Mouse (Mus musculus): Measurements from ENCODE around the gene Dock11. TPM values are rescaled to one million over a fixed set of nuclear protein-coding genes. Genes with fewer than 3 reads are reported as not detected.

Gene Dock11
- polyA plus RNA-seq, 1 experiment = 0.68 TPM

- H3K4me3 ChIP-seq (ENCODE audit: low read depth, low read length) = no peak overlapping the region
- H3K27ac ChIP-seq (ENCODE audit: insufficient read depth, low read depth, low read length) = no peak overlapping the region
- WGBS = 92% methylated on average over 1 of the region's 1 CpGs
- H3K27me3 ChIP-seq (ENCODE audit: control insufficient read depth, insufficient read depth, low read length) = no peaks in the 10 kb centered on the region
- TF ChIP-seq CTCF (IDR thresholded peaks at IDR 0.05; ENCODE audit: extremely low read depth, insufficient read length, insufficient replicate concordance, low read depth, low read length) (no peak), POLR2A (IDR thresholded peaks at IDR 0.05; ENCODE audit: low read depth, low read length) (no peak)
- no peaks in the 10 kb centered on the region for H3K36me3 ChIP-seq (ENCODE audit: control insufficient read depth, insufficient read depth, low read length)
- no peaks in the 10 kb centered on the region for H3K4me1 ChIP-seq (ENCODE audit: control insufficient read depth, insufficient read depth, insufficient read length, low read length)
These were observed 99.3 kb downstream of the Dock11 start for GRCm38 (mm10) chrX:35987981-35988380.

- Histone ChIP-seq H3K4me1 (ENCODE audit: control insufficient read depth, insufficient read depth, insufficient read length, low read length) (no peaks in the 10 kb centered on the region), H3K36me3 (ENCODE audit: control insufficient read depth, insufficient read depth, low read length) (no peaks in the 10 kb centered on the region), H3K4me3 (ENCODE audit: low read depth, low read length) (no peak overlapping the region), H3K27ac (ENCODE audit: insufficient read depth, low read depth, low read length) (no peak overlapping the region), H3K27me3 (ENCODE audit: control insufficient read depth, insufficient read depth, low read length) (no peaks in the 10 kb centered on the region)
- WGBS = 87% methylated on average over 5 of the region's 5 CpGs
- TF ChIP-seq CTCF (IDR thresholded peaks at IDR 0.05; ENCODE audit: extremely low read depth, insufficient read length, insufficient replicate concordance, low read depth, low read length) = no peak
- TF ChIP-seq POLR2A (IDR thresholded peaks at IDR 0.05; ENCODE audit: low read depth, low read length) = no peak
These were observed 102.0 kb downstream of the Dock11 start for GRCm38 (mm10) chrX:35990508-35991095.

GRCm38 (mm10) chrX:35994226-35994625 is 105.6 kb downstream of the Dock11 start:
- 82% methylated on average over 6 of the region's 6 CpGs for WGBS
- H3K27me3 ChIP-seq (ENCODE audit: control insufficient read depth, insufficient read depth, low read length) = no peaks in the 10 kb centered on the region
- no peak for TF ChIP-seq CTCF (IDR thresholded peaks at IDR 0.05; ENCODE audit: extremely low read depth, insufficient read length, insufficient replicate concordance, low read depth, low read length)
- no peak for TF ChIP-seq POLR2A (IDR thresholded peaks at IDR 0.05; ENCODE audit: low read depth, low read length)
- no peaks in the 10 kb centered on the region for H3K36me3 ChIP-seq (ENCODE audit: control insufficient read depth, insufficient read depth, low read length)
- H3K27ac ChIP-seq (ENCODE audit: insufficient read depth, low read depth, low read length) = no peak overlapping the region
- H3K4me3 ChIP-seq (ENCODE audit: low read depth, low read length) = no peak overlapping the region
- H3K4me1 ChIP-seq (ENCODE audit: control insufficient read depth, insufficient read depth, insufficient read length, low read length) = no peaks in the 10 kb centered on the region

GRCm38 (mm10) chrX:35997004-35997403 is 108.4 kb downstream of the Dock11 start:
- H3K4me3 ChIP-seq (ENCODE audit: low read depth, low read length) = no peak overlapping the region
- no peaks in the 10 kb centered on the region for H3K27me3 ChIP-seq (ENCODE audit: control insufficient read depth, insufficient read depth, low read length)
- no peak overlapping the region for H3K27ac ChIP-seq (ENCODE audit: insufficient read depth, low read depth, low read length)
- TF ChIP-seq POLR2A (IDR thresholded peaks at IDR 0.05; ENCODE audit: low read depth, low read length) (no peak), CTCF (IDR thresholded peaks at IDR 0.05; ENCODE audit: extremely low read depth, insufficient read length, insufficient replicate concordance, low read depth, low read length) (no peak)
- no peaks in the 10 kb centered on the region for H3K36me3 ChIP-seq (ENCODE audit: control insufficient read depth, insufficient read depth, low read length)
- no peaks in the 10 kb centered on the region for H3K4me1 ChIP-seq (ENCODE audit: control insufficient read depth, insufficient read depth, insufficient read length, low read length)
- 8% methylated on average over 2 of the region's 2 CpGs for whole genome bisulfite sequencing

GRCm38 (mm10) chrX:35997793-35998419 is 109.3 kb downstream of the Dock11 start:
- Histone ChIP-seq H3K4me1 (ENCODE audit: control insufficient read depth, insufficient read depth, insufficient read length, low read length) (no peaks in the 10 kb centered on the region; the same call in 1 of the 2 replicates), H3K27ac (ENCODE audit: insufficient read depth, low read depth, low read length) (no peak overlapping the region), H3K4me3 (ENCODE audit: low read depth, low read length) (no peak overlapping the region), H3K27me3 (ENCODE audit: control insufficient read depth, insufficient read depth, low read length) (no peaks in the 10 kb centered on the region), H3K36me3 (ENCODE audit: control insufficient read depth, insufficient read depth, low read length) (no peaks in the 10 kb centered on the region)
- 44% methylated on average over 5 of the region's 5 CpGs for WGBS
- no peak for TF ChIP-seq POLR2A (IDR thresholded peaks at IDR 0.05; ENCODE audit: low read depth, low read length)
- TF ChIP-seq CTCF (IDR thresholded peaks at IDR 0.05; ENCODE audit: extremely low read depth, insufficient read length, insufficient replicate concordance, low read depth, low read length) = no peak

- Histone ChIP-seq H3K27me3 (ENCODE audit: control insufficient read depth, insufficient read depth, low read length) (no peaks in the 10 kb centered on the region), H3K27ac (ENCODE audit: insufficient read depth, low read depth, low read length) (no peak overlapping the region), H3K4me1 (ENCODE audit: control insufficient read depth, insufficient read depth, insufficient read length, low read length) (no peaks in the 10 kb centered on the region), H3K36me3 (ENCODE audit: control insufficient read depth, insufficient read depth, low read length) (0 out of 2 replicates have a peak, but pooled peaks cover 8% of the 10 kb centered on the region), H3K4me3 (ENCODE audit: low read depth, low read length) (no peak overlapping the region)
- TF ChIP-seq POLR2A (IDR thresholded peaks at IDR 0.05; ENCODE audit: low read depth, low read length) = no peak
- WGBS = 90% methylated on average over 17 of the region's 17 CpGs
These were observed 137.0 kb downstream of the Dock11 start for GRCm38 (mm10) chrX:36025651-36026050.

GRCm38 (mm10) chrX:36031113-36031512 is 142.5 kb downstream of the Dock11 start:
- peaks cover 4% of the 10 kb centered on the region; the same call in 1 of the 2 replicates for H3K4me1 ChIP-seq (ENCODE audit: control insufficient read depth, insufficient read depth, insufficient read length, low read length)
- H3K27ac ChIP-seq (ENCODE audit: insufficient read depth, low read depth, low read length) = peak overlapping the region; percentile 49; the same call in 1 of the 2 replicates
- H3K27me3 ChIP-seq (ENCODE audit: control insufficient read depth, insufficient read depth, low read length) = no peaks in the 10 kb centered on the region
- no peak overlapping the region for H3K4me3 ChIP-seq (ENCODE audit: low read depth, low read length)
- no peaks in the 10 kb centered on the region for H3K36me3 ChIP-seq (ENCODE audit: control insufficient read depth, insufficient read depth, low read length)
- WGBS = 33% methylated on average over 5 of the region's 5 CpGs
- no peak for TF ChIP-seq CTCF (IDR thresholded peaks at IDR 0.05; ENCODE audit: extremely low read depth, insufficient read length, insufficient replicate concordance, low read depth, low read length)
- no peak for TF ChIP-seq POLR2A (IDR thresholded peaks at IDR 0.05; ENCODE audit: low read depth, low read length)

Measured in small intestine, adult 2 months (tissue).